Mouse (Mus musculus): ENCODE results near the gene Nudt5.

- no peak for TF ChIP-seq CTCF (IDR thresholded peaks at IDR 0.05; ENCODE audit: low read depth, low read length)
- no peak for TF ChIP-seq POLR2A (IDR thresholded peaks at IDR 0.05; ENCODE audit: borderline replicate concordance, low read depth, low read length)
Observed at GRCm38 (mm10) chr2:5911282-5911965, 66.6 kb downstream of the Nudt5 start.
